ENCODE assay signal across 22 mouse cellular contexts in genomic region chr6:134130816-134131215, GRCm38 (mm10).
A peak's percentile ranks its signal among the peaks of the same experiment; 100 is the strongest.
DNase-seq lines count a peak whose midpoint lies in the region; ATAC-seq and TF ChIP-seq lines count a peak whose summit lies in the region.
"Had no signal": no experiment of that assay in that cellular context is flagged by ENCODE, and none has a peak within 500 bp of the region (broad histone marks: within the 10 kb centered on the region; RNA-seq: fewer than 3 reads in every experiment).

No protein-coding gene starts in this region.

- peak; percentile 74 for ATAC-seq in G1E (ENCODE audit: extremely low read depth, insufficient number of reproducible peaks, low FRiP score, poor library complexity, severe bottlenecking)
- ATAC-seq in hematopoietic stem cell, adult 5-6 weeks (replicated peaks in 1 of 2; ENCODE audit: insufficient read depth in 1 of 2, low FRiP score in 2 of 2, low TSS enrichment in 1 of 2, low read depth in 1 of 2, poor library complexity in 2 of 2, severe bottlenecking in 2 of 2) = peak; percentile 37 to 63
- peak; percentile 74 for ATAC-seq in megakaryocyte, adult 5-6 weeks (ENCODE audit: poor library complexity, severe bottlenecking)
- ATAC-seq in midbrain, postnatal 0 days (ENCODE audit: low FRiP score) = no peak
- ATAC-seq in forebrain, embryonic 16.5 days = no peak
- ATAC-seq: activated CD4-positive, CD25-positive, alpha-beta regulatory T cell, adult 4 months; forebrain, postnatal 0 days; hindbrain, postnatal 0 days; lung, postnatal 0 days; Patski had no signal

- no peak overlapping the region for H3K4me3 ChIP-seq in G1E (ENCODE audit: low read depth, low read length)
- no peak overlapping the region for H3K4me3 ChIP-seq in bone marrow, adult 2 months (replicated peaks; ENCODE audit: control insufficient read depth, low read depth, low read length)
- H3K4me3 ChIP-seq in midbrain, postnatal 0 days (ENCODE audit: low read depth, low read length) = no peak overlapping the region
- no peak overlapping the region for H3K4me3 ChIP-seq in forebrain, embryonic 16.5 days (replicated peaks; ENCODE audit: low read length)
- H3K4me3 ChIP-seq: limb, embryonic 13.5 days had no signal

- H3K9me3 ChIP-seq in G1E (replicated peaks) = no peaks in the 10 kb centered on the region
- no peaks in the 10 kb centered on the region for H3K9me3 ChIP-seq in midbrain, postnatal 0 days (ENCODE audit: low read length)
- H3K9me3 ChIP-seq in forebrain, embryonic 16.5 days (ENCODE audit: control insufficient read depth, low read length) = no peaks in the 10 kb centered on the region
- H3K9me3 ChIP-seq: limb, embryonic 13.5 days had no signal

- H3K27me3 ChIP-seq in G1E (ENCODE audit: insufficient read depth, low read length) = no peaks in the 10 kb centered on the region
- no peaks in the 10 kb centered on the region for H3K27me3 ChIP-seq in midbrain, postnatal 0 days (ENCODE audit: insufficient read depth, low read length)
- H3K27me3 ChIP-seq in forebrain, embryonic 16.5 days (replicated peaks; ENCODE audit: control insufficient read depth, insufficient read depth, low read length) = no peaks in the 10 kb centered on the region
- H3K27me3 ChIP-seq: CH12.LX; limb, embryonic 13.5 days; Patski had no signal

- H3K27ac ChIP-seq in bone marrow, adult 2 months (ENCODE audit: control insufficient read depth, insufficient read depth, low read depth, low read length, poor library complexity) = peak overlapping the region; percentile 77
- H3K27ac ChIP-seq in midbrain, postnatal 0 days (ENCODE audit: low read depth, low read length) = no peak overlapping the region
- no peak overlapping the region for H3K27ac ChIP-seq in forebrain, embryonic 16.5 days (ENCODE audit: low read length)
- H3K27ac ChIP-seq: hindbrain, postnatal 0 days; limb, embryonic 13.5 days had no signal

- DNase-seq in G1E (ENCODE audit: low spot score) = peak; percentile 12
- DNase-seq in left cerebral cortex, postnatal 36 days (ENCODE audit: low spot score in 2 of 2) = no peak
- DNase-seq in gastrocnemius, adult 18-20 months (ENCODE audit: low spot score) = no peak
- no peak for DNase-seq in midbrain, postnatal 0 days (ENCODE audit: low spot score)
- DNase-seq: adrenal gland, postnatal 25 days; cerebellum, adult 11 months; cerebellum, postnatal 36 days; forebrain, postnatal 0 days; gastrocnemius, postnatal 14 days; kidney, adult 18-20 months; kidney, postnatal 14 days had no signal

- peaks cover 21% of the 10 kb centered on the region for H3K4me1 ChIP-seq in G1E (ENCODE audit: insufficient read depth, low read depth, low read length)
- peaks cover 10% of the 10 kb centered on the region for H3K4me1 ChIP-seq in bone marrow, adult 2 months (ENCODE audit: control insufficient read depth, insufficient read depth, low read length)
- H3K4me1 ChIP-seq in midbrain, postnatal 0 days (ENCODE audit: insufficient read depth, low read length) = no peaks in the 10 kb centered on the region
- peaks cover 6% of the 10 kb centered on the region; the same call in 1 of the 2 replicates for H3K4me1 ChIP-seq in forebrain, embryonic 16.5 days (replicated peaks; ENCODE audit: control insufficient read depth, insufficient read depth, low read length)

- no peak for TF ChIP-seq POLR2A in bone marrow, adult 2 months (IDR thresholded peaks at IDR 0.05; ENCODE audit: borderline replicate concordance, control insufficient read depth, low read depth, low read length)

- WGBS in bone marrow, adult 2 months = 23% methylated on average over 5 of the region's 5 CpGs
- 94% methylated on average over 5 of the region's 5 CpGs for WGBS in midbrain, postnatal 0 days
- WGBS in forebrain, embryonic 16.5 days = 97% methylated on average over 5 of the region's 5 CpGs

- no peak for TF ChIP-seq CTCF in G1E (IDR thresholded peaks at IDR 0.05; ENCODE audit: low read depth, low read length)
- no peak for TF ChIP-seq CTCF in bone marrow, adult 2 months (IDR thresholded peaks at IDR 0.05; ENCODE audit: control insufficient read depth, insufficient read depth, low read length)
- no peak for TF ChIP-seq CTCF in midbrain, postnatal 0 days (IDR thresholded peaks at IDR 0.05)

- H3K9ac ChIP-seq in midbrain, postnatal 0 days (replicated peaks; ENCODE audit: low read length, poor library complexity, severe bottlenecking) = no peak overlapping the region
- H3K9ac ChIP-seq in forebrain, embryonic 16.5 days (replicated peaks; ENCODE audit: low read depth, low read length) = no peak overlapping the region
- H3K9ac ChIP-seq: forebrain, postnatal 0 days; limb, embryonic 13.5 days had no signal

- intact Hi-C loops in left cerebral cortex, postnatal 36 days (cut with DNase I) = no loop called here

- no peak overlapping the region for H3K4me2 ChIP-seq in midbrain, postnatal 0 days (ENCODE audit: low read depth, low read length, poor library complexity, severe bottlenecking)
- H3K4me2 ChIP-seq in forebrain, embryonic 16.5 days (ENCODE audit: low read length) = no peak overlapping the region
- H3K4me2 ChIP-seq: limb, embryonic 13.5 days; midbrain, embryonic 11.5 days had no signal

- H3K36me3 ChIP-seq in G1E (replicated peaks) = peaks cover 57% of the 10 kb centered on the region
- no peaks in the 10 kb centered on the region for H3K36me3 ChIP-seq in midbrain, postnatal 0 days (ENCODE audit: insufficient read depth, low read length)
- no peaks in the 10 kb centered on the region for H3K36me3 ChIP-seq in forebrain, embryonic 16.5 days (ENCODE audit: control insufficient read depth, insufficient read depth)

Comparison
In these comparisons a context has a peak if more than half of its experiments do, and no peak if none do; other contexts are left out.
1. ATAC-seq: peak in G1E (single experiment), hematopoietic stem cell, adult 5-6 weeks (2 of 2) and megakaryocyte, adult 5-6 weeks (single experiment); none in midbrain, postnatal 0 days (single experiment) and forebrain, embryonic 16.5 days (single experiment).